Mouse (Mus musculus): Measurements from ENCODE around the gene Ypel2. TPM values are rescaled to one million over a fixed set of nuclear protein-coding genes. Genes with fewer than 3 reads are reported as not detected.

The Ypel2 gene
- total RNA-seq, 2 experiments from 2014 or later = 27.5 to 29.0 TPM

- no peak for DNase-seq
Observed at GRCm38 (mm10) chr11:86892996-86893670, 100.4 kb downstream of the Ypel2 start.

Other genes starting within 250 kb of the Ypel2 start
- gene Cltc, start 236.1 kb downstream of the Ypel2 start, total RNA-seq (2021) = 100 to 1,000 TPM; 451 to 472 TPM
- gene Dhx40, start 186.0 kb downstream of the Ypel2 start, total RNA-seq (2021) = 10 to 100 TPM; 29.7 to 34.3 TPM
- 10 to 100 TPM; 48.8 to 49.4 TPM for gene Gdpd1, start 80.4 kb upstream of the Ypel2 start, total RNA-seq (2021)
- gene Smg8, start 93.1 kb upstream of the Ypel2 start, total RNA-seq (2021) = 10 to 100 TPM; 16.5 to 16.8 TPM
- gene Prr11, start 115.0 kb upstream of the Ypel2 start, total RNA-seq (2021) = under 1 TPM; 0.55 to 0.56 TPM
- 10 to 100 TPM; 14.2 to 15.3 TPM for gene Ska2, start 115.5 kb upstream of the Ypel2 start, total RNA-seq (2021)
- gene Trim37, start 133.4 kb upstream of the Ypel2 start, total RNA-seq (2021) = 100 to 1,000 TPM; 173 to 210 TPM